Mouse (Mus musculus) layer of hippocampus, adult 18-20 months (tissue): ENCODE measurements around the gene Pias4. TPM values are rescaled to one million over a fixed set of nuclear protein-coding genes. Genes with fewer than 3 reads are reported as not detected.
"Not testable (repeated sequence)": the region's sequence is repeated elsewhere in the genome, so short reads cannot be mapped to it uniquely, and the experiment has no call there.

Source experiments
- DNase-seq, 2 experiments: peaks; one replicate each; pipeline ENCODE4 v3.0.0; 2022; ENCODE audit warnings: low spot score in 2 of 2
- total RNA-seq, 2 experiments: library from RNA; stranded (reverse); gene quantifications; 2 replicates each; pipeline ENCODE4 v1.2.3; 2021

Pias4 gene
- total RNA-seq, 2 experiments from 2014 or later, result 27.5 to 30.8 TPM

- peak in 1 of 2 experiments; percentile 16 for DNase-seq
Observed at GRCm38 (mm10) chr10:81191342-81191982, 23.7 kb upstream of the Pias4 start.

GRCm38 (mm10) chr10:81190912-81191321, 23.2 kb upstream of the Pias4 start:
- DNase-seq, result peak in 1 of 2 experiments; percentile 8

DNA sequence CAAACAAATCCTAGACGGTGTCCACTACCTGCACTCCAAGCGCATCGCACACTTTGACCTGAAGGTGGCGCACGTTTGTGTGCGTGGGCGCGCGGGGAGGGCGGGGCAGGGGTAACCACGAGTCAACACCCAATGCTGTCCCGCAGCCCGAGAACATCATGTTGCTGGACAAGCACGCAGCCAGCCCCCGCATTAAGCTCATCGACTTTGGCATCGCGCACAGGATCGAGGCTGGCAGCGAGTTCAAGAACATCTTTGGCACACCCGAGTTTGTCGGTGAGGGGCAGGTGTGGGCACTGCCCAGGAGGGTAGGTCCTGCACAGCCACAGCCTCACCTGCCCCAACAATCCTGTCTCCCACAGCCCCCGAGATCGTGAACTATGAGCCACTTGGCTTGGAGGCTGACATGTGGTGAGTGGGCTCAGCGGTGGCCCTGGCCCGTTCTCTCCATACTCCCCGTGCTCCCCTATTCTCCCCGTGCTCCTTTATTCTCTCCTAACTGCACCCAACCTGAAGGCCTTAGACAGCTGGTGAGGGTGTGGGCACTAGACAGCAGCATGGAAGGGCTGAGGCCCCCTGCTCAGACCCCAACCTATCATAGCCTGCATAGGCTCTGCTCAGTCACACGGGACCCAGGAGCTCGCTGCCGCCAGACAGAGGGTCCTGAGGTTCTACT, 22.7 kb upstream of the Pias4 start:
- DNase-seq, result peak in 1 of 2 experiments; percentile 14

DNA sequence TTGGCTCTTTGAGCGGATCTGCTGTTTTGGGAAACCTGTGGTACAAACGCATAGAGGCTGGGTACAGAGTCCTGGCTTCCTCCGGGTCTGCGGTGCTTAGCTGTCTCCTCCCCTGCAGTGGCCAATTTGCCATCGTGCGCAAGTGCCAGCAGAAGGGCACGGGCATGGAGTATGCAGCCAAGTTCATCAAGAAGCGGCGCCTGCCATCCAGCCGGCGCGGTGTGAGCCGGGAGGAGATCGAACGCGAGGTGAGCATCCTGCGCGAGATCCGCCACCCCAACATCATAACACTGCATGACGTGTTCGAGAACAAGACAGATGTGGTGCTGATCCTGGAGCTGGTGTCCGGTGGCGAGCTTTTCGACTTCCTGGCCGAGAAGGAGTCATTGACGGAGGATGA, 22.1 kb upstream of the Pias4 start:
- peak in 1 of 2 experiments; percentile 2 for DNase-seq

DNA sequence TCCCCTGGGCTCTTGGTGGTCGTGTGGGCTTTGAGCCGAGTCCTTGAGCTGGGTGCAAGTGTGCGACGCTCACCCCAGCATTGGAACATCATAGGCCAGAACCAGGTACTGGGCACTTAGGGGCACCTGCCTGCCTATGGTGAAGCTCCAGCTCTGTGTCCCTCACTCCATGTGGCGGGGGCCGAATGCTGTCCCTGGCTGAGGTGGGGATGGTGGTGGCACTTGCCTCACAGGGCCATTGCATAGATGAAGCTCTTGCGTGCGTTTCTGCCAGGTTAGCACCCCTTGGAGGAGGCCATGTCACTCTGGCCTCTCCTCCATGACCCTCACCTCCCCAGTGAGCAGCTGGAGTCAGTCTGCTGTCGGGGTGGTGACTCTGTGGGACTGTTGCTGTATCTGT, 19.4 kb upstream of the Pias4 start:
- no peak for DNase-seq

- DNase-seq, result no peak
Observed at GRCm38 (mm10) chr10:81184765-81185164, 17.0 kb upstream of the Pias4 start.

- DNase-seq, result no peak
Observed at GRCm38 (mm10) chr10:81183805-81184204, 16.1 kb upstream of the Pias4 start, which contains the start of gene 4930442H23Rik. TSS of gene 4930442H23Rik (minus strand) at chr10:81183849.

GRCm38 (mm10) chr10:81182336-81183333, 14.9 kb upstream of the Pias4 start, which contains the start of gene Dapk3:
TSS of gene Dapk3 (plus strand) at chr10:81183005.
- peak; percentile 98 to 99 for DNase-seq

GRCm38 (mm10) chr10:81181860-81182259, 14.1 kb upstream of the Pias4 start:
- DNase-seq, result not testable (repeated sequence)

GRCm38 (mm10) chr10:81180946-81181345, 13.2 kb upstream of the Pias4 start:
- no peak for DNase-seq

GRCm38 (mm10) chr10:81179451-81180342, 12.0 kb upstream of the Pias4 start:
- no peak for DNase-seq

DNA sequence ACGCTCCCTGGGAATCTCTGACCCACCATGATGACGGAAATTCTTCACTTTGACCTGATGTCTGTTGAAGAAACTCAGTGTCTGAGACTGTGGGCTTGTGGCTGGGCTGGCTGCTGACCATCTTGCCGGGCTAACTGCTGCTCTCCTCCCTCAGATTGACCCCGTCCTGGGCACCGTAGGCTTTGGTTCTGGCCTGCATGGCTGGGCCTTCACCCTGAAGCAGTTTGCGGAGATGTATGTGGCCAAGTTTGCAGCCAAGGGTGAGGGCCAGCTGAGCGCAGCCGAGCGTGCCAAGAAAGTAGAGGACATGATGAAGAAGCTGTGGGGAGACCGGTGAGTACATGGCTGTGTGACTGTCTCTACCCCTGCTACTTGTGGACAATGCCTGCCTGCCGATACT, 11.2 kb upstream of the Pias4 start:
- DNase-seq, result no peak

GRCm38 (mm10) chr10:81177958-81178712, 10.4 kb upstream of the Pias4 start:
- peak in 1 of 2 experiments; percentile 41 for DNase-seq

DNA sequence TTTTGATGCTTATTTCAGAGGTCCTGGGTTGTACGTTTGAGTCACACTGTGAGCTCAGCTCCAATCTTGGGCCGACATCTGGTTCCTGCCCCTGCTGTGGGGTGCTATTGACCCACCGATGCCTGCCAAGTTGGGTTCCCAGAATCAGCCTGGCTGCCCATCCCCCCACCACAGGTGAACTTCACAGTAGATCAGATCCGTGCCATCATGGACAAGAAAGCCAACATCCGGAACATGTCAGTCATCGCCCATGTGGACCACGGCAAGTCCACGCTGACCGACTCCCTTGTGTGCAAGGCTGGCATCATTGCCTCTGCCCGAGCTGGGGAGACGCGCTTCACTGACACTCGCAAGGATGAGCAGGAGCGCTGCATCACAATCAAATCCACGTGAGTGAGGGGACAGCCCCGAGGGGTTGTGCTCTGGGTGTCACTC, 9.8 kb upstream of the Pias4 start:
- DNase-seq, result no peak

- DNase-seq, result peak; percentile 95 to 99
Observed at GRCm38 (mm10) chr10:81176466-81177271, 8.9 kb upstream of the Pias4 start, which contains the start of gene Eef2. TSS of gene Eef2 (plus strand) at chr10:81176631.

DNA sequence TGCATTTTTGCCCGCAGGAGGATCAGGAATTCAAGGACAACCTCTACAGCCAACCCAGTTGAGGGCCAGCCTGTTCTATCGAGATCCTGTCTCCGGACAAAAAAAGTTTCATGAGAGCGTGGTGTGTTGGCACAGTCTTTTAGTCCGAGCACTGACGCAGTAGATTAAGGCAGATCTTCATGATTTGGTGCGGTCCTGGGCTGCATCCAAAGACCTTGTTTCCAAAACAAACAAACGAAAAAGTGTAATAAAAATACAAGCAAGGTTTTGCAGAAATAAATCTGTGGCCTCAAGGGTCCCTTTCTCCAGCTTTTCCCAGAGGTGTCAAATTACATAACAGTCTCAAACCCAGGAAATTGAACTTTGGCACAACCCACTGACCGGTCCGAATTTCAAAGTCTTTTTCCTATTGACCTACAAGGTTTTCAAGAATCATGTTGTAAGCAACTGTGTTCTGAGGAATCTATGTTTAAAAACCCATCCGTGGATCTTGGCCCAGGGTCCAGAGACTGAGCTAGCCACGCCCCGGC, 8.3 kb upstream of the Pias4 start:
- DNase-seq, result no peak

GRCm38 (mm10) chr10:81175345-81175701, 7.6 kb upstream of the Pias4 start:
- not testable (repeated sequence) for DNase-seq

GRCm38 (mm10) chr10:81174617-81175344, 7.1 kb upstream of the Pias4 start:
- DNase-seq, result peak; percentile 81 to 93
